Mouse (Mus musculus): ENCODE results near the gene Hlcs. TPM values are rescaled to one million over a fixed set of nuclear protein-coding genes. Genes with fewer than 3 reads are reported as not detected.

Gene Hlcs
- total and polyA plus RNA-seq, 3 experiments, result 2.1 to 15.5 (median 3.1) TPM

- peaks cover 17% of the 10 kb centered on the region for H3K36me3 ChIP-seq (replicated peaks)
- no peak overlapping the region for H3K4me3 ChIP-seq (ENCODE audit: low read depth, low read length)
- DNase-seq (ENCODE audit: low spot score) (no peak), ATAC-seq (ENCODE audit: extremely low read depth, insufficient number of reproducible peaks, low FRiP score, poor library complexity, severe bottlenecking) (no peak)
- no peaks in the 10 kb centered on the region for H3K27me3 ChIP-seq (ENCODE audit: insufficient read depth, low read length)
- TF ChIP-seq CTCF (IDR thresholded peaks at IDR 0.05; ENCODE audit: low read depth, low read length) (no peak), TAL1 (conservative IDR thresholded peaks at IDR 0.05; ENCODE audit: low read depth, low read length) (no peak), GATA2 (IDR thresholded peaks at IDR 0.05; ENCODE audit: borderline replicate concordance, low read depth, low read length) (no peak), GATA1 (IDR thresholded peaks at IDR 0.05; ENCODE audit: borderline replicate concordance, low read length) (no peak), POLR2AphosphoS5 (IDR thresholded peaks at IDR 0.05; ENCODE audit: insufficient replicate concordance, low read depth, low read length) (no peak)
- peaks cover 5% of the 10 kb centered on the region for H3K4me1 ChIP-seq (ENCODE audit: insufficient read depth, low read depth, low read length)
- H3K9me3 ChIP-seq (replicated peaks), result no peaks in the 10 kb centered on the region
Measured at GRCm38 (mm10) chr16:94230499-94230898, 82.9 kb downstream of the Hlcs start.

- no peak for DNase-seq (ENCODE audit: low spot score)
- Histone ChIP-seq H3K4me1 (ENCODE audit: insufficient read depth, low read depth, low read length) (no peaks in the 10 kb centered on the region), H3K36me3 (replicated peaks) (peaks cover 17% of the 10 kb centered on the region), H3K27me3 (ENCODE audit: insufficient read depth, low read length) (no peaks in the 10 kb centered on the region), H3K9me3 (replicated peaks) (no peaks in the 10 kb centered on the region), H3K4me3 (ENCODE audit: low read depth, low read length) (no peak overlapping the region)
- TF ChIP-seq TAL1 (conservative IDR thresholded peaks at IDR 0.05; ENCODE audit: low read depth, low read length) (no peak), CTCF (IDR thresholded peaks at IDR 0.05; ENCODE audit: low read depth, low read length) (no peak), GATA2 (IDR thresholded peaks at IDR 0.05; ENCODE audit: borderline replicate concordance, low read depth, low read length) (no peak), POLR2AphosphoS5 (IDR thresholded peaks at IDR 0.05; ENCODE audit: insufficient replicate concordance, low read depth, low read length) (no peak), GATA1 (IDR thresholded peaks at IDR 0.05; ENCODE audit: borderline replicate concordance, low read length) (no peak)
- no peak for ATAC-seq (ENCODE audit: extremely low read depth, insufficient number of reproducible peaks, low FRiP score, poor library complexity, severe bottlenecking)
Measured at GRCm38 (mm10) chr16:94229890-94230289, 83.5 kb downstream of the Hlcs start.

DNA sequence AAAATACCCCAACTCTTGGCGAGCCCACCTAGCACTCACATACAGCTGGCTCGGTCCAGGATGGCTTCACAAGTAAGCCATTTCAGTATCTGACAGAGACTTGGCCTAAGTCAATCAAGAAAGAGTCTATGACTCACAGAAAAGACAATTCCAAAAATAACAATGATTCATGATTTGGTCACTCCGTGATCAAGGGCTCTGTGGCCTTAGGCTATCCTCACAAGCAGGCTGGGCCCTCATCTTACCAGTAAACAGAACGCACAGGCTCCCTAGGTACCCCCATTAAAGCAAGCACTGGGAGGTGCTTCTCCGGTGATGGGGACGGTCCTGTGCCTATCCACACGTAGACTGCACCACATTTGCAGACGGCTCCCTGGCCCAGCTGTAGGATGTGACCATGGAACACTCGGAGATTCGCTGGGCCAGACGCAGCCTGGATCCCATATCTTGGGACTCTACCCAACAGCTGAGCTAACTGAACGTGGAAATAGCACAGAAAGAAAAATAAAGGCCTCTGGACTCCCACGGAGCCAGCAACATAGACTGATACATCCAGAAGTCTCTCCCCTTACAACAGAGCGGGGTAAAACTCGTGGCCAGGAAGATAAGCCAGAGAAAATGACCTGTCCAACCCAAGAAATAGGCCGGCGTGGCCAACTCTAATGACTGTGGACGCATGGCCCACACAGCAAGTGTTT, 84.4 kb downstream of the Hlcs start:
- ATAC-seq (ENCODE audit: extremely low read depth, insufficient number of reproducible peaks, low FRiP score, poor library complexity, severe bottlenecking), result no peak
- no peak for TF ChIP-seq POLR2AphosphoS5 (IDR thresholded peaks at IDR 0.05; ENCODE audit: insufficient replicate concordance, low read depth, low read length)
- no peak for TF ChIP-seq TAL1 (conservative IDR thresholded peaks at IDR 0.05; ENCODE audit: low read depth, low read length)
- no peak for TF ChIP-seq GATA1 (IDR thresholded peaks at IDR 0.05; ENCODE audit: borderline replicate concordance, low read length)
- no peak for TF ChIP-seq CTCF (IDR thresholded peaks at IDR 0.05; ENCODE audit: low read depth, low read length)
- TF ChIP-seq GATA2 (IDR thresholded peaks at IDR 0.05; ENCODE audit: borderline replicate concordance, low read depth, low read length), result no peak

DNA sequence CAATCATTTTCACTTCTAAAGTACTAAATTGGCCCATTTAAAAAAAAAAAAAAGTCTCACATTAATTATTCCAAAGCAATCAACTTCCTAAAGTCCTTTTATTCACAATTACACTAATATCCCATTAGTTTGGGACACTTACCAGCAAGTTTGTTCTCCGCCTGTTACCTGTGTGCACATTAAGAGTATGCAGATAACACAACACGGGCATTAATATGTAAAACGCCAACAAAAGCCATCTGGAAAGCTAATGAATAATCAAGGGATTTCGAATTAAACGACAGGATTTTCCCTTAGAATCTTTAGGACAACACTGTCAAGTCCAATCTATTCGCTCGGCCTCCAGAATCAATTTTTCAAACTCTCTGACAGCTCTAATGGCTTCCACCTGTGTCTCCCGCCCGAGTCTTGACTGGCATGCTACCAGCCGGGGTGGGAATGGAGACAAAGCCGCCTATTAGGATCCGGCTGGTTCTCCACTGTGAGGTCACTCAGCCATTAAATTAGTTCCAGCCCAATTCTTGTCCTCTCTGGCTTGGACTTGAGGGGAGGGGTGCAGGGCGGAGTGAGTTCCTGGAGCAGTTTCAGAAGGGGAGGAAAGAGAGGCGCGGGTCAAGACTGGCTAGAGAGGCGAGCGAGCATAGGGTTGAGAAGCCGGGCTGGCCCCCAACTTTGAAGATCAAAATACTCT, 85.9 kb downstream of the Hlcs start:
- Histone ChIP-seq H3K4me3 (ENCODE audit: low read depth, low read length) (no peak overlapping the region), H3K9me3 (replicated peaks) (no peaks in the 10 kb centered on the region), H3K4me1 (ENCODE audit: insufficient read depth, low read depth, low read length) (peaks cover 8% of the 10 kb centered on the region; the same call in 1 of the 2 replicates), H3K36me3 (replicated peaks) (peaks cover 17% of the 10 kb centered on the region), H3K27me3 (ENCODE audit: insufficient read depth, low read length) (no peaks in the 10 kb centered on the region)
- no peak for DNase-seq (ENCODE audit: low spot score)
- ATAC-seq (ENCODE audit: extremely low read depth, insufficient number of reproducible peaks, low FRiP score, poor library complexity, severe bottlenecking), result no peak
- TF ChIP-seq TAL1 (conservative IDR thresholded peaks at IDR 0.05; ENCODE audit: low read depth, low read length) (no peak), POLR2AphosphoS5 (IDR thresholded peaks at IDR 0.05; ENCODE audit: insufficient replicate concordance, low read depth, low read length) (no peak), CTCF (IDR thresholded peaks at IDR 0.05; ENCODE audit: low read depth, low read length) (no peak), GATA2 (IDR thresholded peaks at IDR 0.05; ENCODE audit: borderline replicate concordance, low read depth, low read length) (no peak), GATA1 (IDR thresholded peaks at IDR 0.05; ENCODE audit: borderline replicate concordance, low read length) (no peak)

More for the DNA sequence above, 84.4 kb downstream of the Hlcs start:
- no peaks in the 10 kb centered on the region for H3K9me3 ChIP-seq (replicated peaks)
- no peaks in the 10 kb centered on the region for H3K4me1 ChIP-seq (ENCODE audit: insufficient read depth, low read depth, low read length)
- H3K36me3 ChIP-seq (replicated peaks), result peaks cover 17% of the 10 kb centered on the region
- no peaks in the 10 kb centered on the region for H3K27me3 ChIP-seq (ENCODE audit: insufficient read depth, low read length)
- DNase-seq (ENCODE audit: low spot score), result no peak
- H3K4me3 ChIP-seq (ENCODE audit: low read depth, low read length), result no peak overlapping the region

- ATAC-seq (ENCODE audit: extremely low read depth, insufficient number of reproducible peaks, low FRiP score, poor library complexity, severe bottlenecking) (no peak), DNase-seq (ENCODE audit: low spot score) (no peak)
- peaks cover 8% of the 10 kb centered on the region for H3K36me3 ChIP-seq (replicated peaks)
- TF ChIP-seq POLR2AphosphoS5 (IDR thresholded peaks at IDR 0.05; ENCODE audit: insufficient replicate concordance, low read depth, low read length) (no peak), GATA2 (IDR thresholded peaks at IDR 0.05; ENCODE audit: borderline replicate concordance, low read depth, low read length) (no peak), TAL1 (conservative IDR thresholded peaks at IDR 0.05; ENCODE audit: low read depth, low read length) (no peak), CTCF (IDR thresholded peaks at IDR 0.05; ENCODE audit: low read depth, low read length) (no peak), GATA1 (IDR thresholded peaks at IDR 0.05; ENCODE audit: borderline replicate concordance, low read length) (no peak)
- peaks cover 2% of the 10 kb centered on the region; the same call in 1 of the 2 replicates for H3K27me3 ChIP-seq (ENCODE audit: insufficient read depth, low read length)
- H3K9me3 ChIP-seq (replicated peaks), result no peaks in the 10 kb centered on the region
- H3K4me1 ChIP-seq (ENCODE audit: insufficient read depth, low read depth, low read length), result peaks cover 8% of the 10 kb centered on the region; the same call in 1 of the 2 replicates
- no peak overlapping the region for H3K4me3 ChIP-seq (ENCODE audit: low read depth, low read length)
Measured at GRCm38 (mm10) chr16:94223363-94223720, 90.0 kb downstream of the Hlcs start.

Measured in G1E (cell line).